Mouse (Mus musculus): Measurements from ENCODE around the gene Scgb1c1. TPM values are rescaled to one million over a fixed set of nuclear protein-coding genes. Genes with fewer than 3 reads are reported as not detected.

Gene Scgb1c1
- polyA plus RNA-seq, 1 experiment from 2014 or later: not detected

DNA sequence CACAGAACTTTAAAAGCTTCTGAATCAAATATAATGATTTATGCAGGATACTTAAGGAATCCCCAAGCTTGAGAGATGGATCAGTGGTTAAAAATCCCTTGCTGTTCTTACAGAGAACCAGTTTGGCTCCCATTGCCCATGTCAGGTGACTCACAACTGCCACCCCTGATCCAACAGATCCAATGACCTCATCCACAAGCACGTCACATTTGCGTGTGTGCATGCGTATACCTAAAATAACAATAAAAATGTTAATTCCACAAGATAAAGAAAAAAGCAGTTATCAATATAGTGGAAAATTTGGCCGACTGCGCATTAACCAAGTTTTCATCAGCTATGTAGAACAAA, 24.1 kb upstream of the Scgb1c1 start:
- 48% methylated on average over 5 of the region's 5 CpGs for WGBS
- Histone ChIP-seq H3K9me3 (ENCODE audit: control insufficient read depth, low read length) (no peaks in the 10 kb centered on the region), H3K36me3 (ENCODE audit: control insufficient read depth, insufficient read depth, low read length) (no peaks in the 10 kb centered on the region), H3K9ac (ENCODE audit: low read length) (peak overlapping the region; percentile 71), H3K4me3 (ENCODE audit: low read depth, low read length) (peak overlapping the region; percentile 49), H3K27ac (ENCODE audit: low read depth, low read length) (no peak overlapping the region), H3K4me1 (ENCODE audit: control insufficient read depth, insufficient read depth, low read length) (no peaks in the 10 kb centered on the region), H3K4me2 (peak overlapping the region; percentile 59), H3K27me3 (ENCODE audit: control insufficient read depth, insufficient read depth, low read length) (no peaks in the 10 kb centered on the region)
- DNase-seq (ENCODE audit: low spot score, missing footprints) (no peak), ATAC-seq (ENCODE audit: low FRiP score) (peak; percentile 41; the same call in 1 of the 2 replicates)

DNA sequence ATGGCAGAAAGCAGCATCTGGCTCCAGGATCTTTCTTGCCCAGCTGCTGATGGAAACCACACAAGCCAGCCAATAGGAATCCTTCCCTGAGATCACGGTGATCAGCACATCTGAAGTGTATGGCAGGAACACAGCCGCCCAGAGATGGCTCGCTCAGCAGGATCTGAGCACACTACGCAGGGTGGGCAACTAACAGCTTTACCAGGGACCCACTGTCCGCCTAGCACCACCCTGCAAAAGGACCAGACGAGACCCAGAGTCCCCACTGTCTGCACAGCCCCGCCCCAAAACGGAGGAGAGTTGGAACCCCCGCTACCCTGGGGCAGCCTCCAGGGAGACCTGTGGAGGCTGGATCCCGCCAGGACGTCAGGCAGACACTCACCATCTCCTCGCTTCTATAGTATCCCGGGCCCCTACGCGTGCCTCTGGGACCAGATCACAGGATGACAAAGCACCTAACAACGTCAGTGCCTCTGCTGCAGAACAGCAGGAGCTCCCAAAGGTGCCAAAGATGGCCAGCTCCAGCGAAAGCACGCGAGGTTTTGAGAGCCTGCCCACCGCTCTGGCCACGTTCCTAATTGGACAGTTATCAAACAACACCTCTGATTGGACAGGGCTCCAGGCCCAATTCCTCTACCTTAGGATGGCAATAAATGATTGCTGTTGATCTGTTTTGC, 23.6 kb upstream of the Scgb1c1 start, which contains the start of gene Zfp941:
Gene Zfp941 (minus strand): TSS at position 526 of the 677 bp plus-strand sequence.
- ATAC-seq (ENCODE audit: low FRiP score) (peak; percentile 89), DNase-seq (ENCODE audit: low spot score, missing footprints) (peak; percentile 96)
- H3K27ac ChIP-seq (ENCODE audit: low read depth, low read length): no peak within 1 kb of the TSS

DNA sequence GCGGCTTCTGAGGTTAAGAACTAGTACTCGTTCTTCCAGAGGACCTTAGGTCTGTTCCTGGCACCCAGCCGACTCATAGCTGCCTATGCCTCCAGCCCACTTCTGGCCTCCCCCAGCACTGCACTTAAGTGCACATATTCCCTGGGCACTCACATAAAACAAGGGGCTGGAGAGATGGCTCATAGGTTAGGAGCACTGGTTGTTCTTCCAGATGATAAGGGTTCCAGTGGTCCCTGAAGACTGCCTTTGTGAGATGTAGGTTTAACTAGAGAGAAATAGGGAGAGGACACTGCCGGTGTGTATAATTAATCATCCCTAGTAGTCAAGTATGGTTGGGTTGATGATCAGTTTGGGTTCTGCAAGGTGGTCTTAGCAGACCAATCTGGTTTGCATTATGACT, 22.6 kb upstream of the Scgb1c1 start:
- peak; percentile 77 for DNase-seq (ENCODE audit: low spot score, missing footprints)
- WGBS: 93% methylated on average over 4 of the region's 4 CpGs
- no peaks in the 10 kb centered on the region for H3K27me3 ChIP-seq (ENCODE audit: control insufficient read depth, insufficient read depth, low read length)
- no peak overlapping the region for H3K27ac ChIP-seq (ENCODE audit: low read depth, low read length)
- H3K4me2 ChIP-seq: no peak overlapping the region
- H3K4me3 ChIP-seq (ENCODE audit: low read depth, low read length): no peak overlapping the region
- H3K4me1 ChIP-seq (ENCODE audit: control insufficient read depth, insufficient read depth, low read length): no peaks in the 10 kb centered on the region
- H3K36me3 ChIP-seq (ENCODE audit: control insufficient read depth, insufficient read depth, low read length): no peaks in the 10 kb centered on the region
- H3K9me3 ChIP-seq (ENCODE audit: control insufficient read depth, low read length): no peaks in the 10 kb centered on the region
- ATAC-seq (ENCODE audit: low FRiP score): no peak
- no peak overlapping the region for H3K9ac ChIP-seq (ENCODE audit: low read length)

More for the DNA sequence above, 23.6 kb upstream of the Scgb1c1 start, which contains the start of gene Zfp941:
- H3K36me3 ChIP-seq (ENCODE audit: control insufficient read depth, insufficient read depth, low read length): no peaks in the 10 kb centered on the region
- H3K4me1 ChIP-seq (ENCODE audit: control insufficient read depth, insufficient read depth, low read length): no peaks in the 10 kb centered on the region
- no peaks in the 10 kb centered on the region for H3K27me3 ChIP-seq (ENCODE audit: control insufficient read depth, insufficient read depth, low read length)
- no peaks in the 10 kb centered on the region for H3K9me3 ChIP-seq (ENCODE audit: control insufficient read depth, low read length)
- peak within 1 kb of the TSS; percentile 59 for H3K4me2 ChIP-seq
- H3K9ac ChIP-seq (ENCODE audit: low read length): peak within 1 kb of the TSS; percentile 71
- WGBS: 2% methylated on average over 21 of the region's 21 CpGs
- H3K4me3 ChIP-seq (ENCODE audit: low read depth, low read length): peak within 1 kb of the TSS; percentile 49

DNA sequence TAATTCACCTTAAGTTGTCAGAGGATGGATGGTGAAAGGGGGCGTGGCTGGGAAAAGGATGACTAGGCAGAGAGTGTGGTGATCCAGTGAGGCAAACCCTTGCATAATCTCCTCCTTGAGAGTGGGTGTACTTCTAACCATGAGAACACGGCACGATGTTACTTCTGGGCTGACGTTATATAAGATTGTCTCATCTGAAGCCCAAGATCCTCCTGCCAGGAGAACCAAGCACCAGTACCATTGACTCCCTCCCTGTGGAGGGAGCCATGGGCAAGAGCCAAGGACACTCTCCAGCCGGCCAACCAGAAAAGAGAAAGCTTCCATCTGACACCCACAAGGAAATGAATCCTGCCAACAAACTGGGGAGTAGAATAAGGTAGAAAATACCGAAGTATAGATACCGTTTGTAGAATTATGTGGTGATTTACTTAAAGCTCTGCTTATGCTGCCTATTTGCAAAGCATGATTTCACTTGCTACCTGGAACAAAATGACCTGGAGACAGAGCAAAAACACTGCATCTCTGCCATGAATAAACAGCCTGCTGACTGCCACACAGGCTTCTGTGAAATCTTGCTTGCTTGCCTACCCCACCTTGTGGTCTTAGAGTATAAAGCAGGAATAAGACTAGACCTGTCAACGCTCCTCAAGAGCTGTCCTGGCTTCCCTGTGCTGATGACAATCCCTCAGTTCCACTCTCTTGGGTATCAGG, 17.0 kb upstream of the Scgb1c1 start:
- Histone ChIP-seq H3K4me1 (ENCODE audit: control insufficient read depth, insufficient read depth, low read length) (no peaks in the 10 kb centered on the region), H3K4me2 (no peak overlapping the region), H3K9ac (ENCODE audit: low read length) (no peak overlapping the region), H3K27me3 (ENCODE audit: control insufficient read depth, insufficient read depth, low read length) (no peaks in the 10 kb centered on the region), H3K9me3 (ENCODE audit: control insufficient read depth, low read length) (no peaks in the 10 kb centered on the region), H3K27ac (ENCODE audit: low read depth, low read length) (no peak overlapping the region), H3K4me3 (ENCODE audit: low read depth, low read length) (no peak overlapping the region), H3K36me3 (ENCODE audit: control insufficient read depth, insufficient read depth, low read length) (no peaks in the 10 kb centered on the region)
- ATAC-seq (ENCODE audit: low FRiP score): no peak
- WGBS: 40% methylated on average over 8 of the region's 8 CpGs
- DNase-seq (ENCODE audit: low spot score, missing footprints): peak; percentile 80

DNA sequence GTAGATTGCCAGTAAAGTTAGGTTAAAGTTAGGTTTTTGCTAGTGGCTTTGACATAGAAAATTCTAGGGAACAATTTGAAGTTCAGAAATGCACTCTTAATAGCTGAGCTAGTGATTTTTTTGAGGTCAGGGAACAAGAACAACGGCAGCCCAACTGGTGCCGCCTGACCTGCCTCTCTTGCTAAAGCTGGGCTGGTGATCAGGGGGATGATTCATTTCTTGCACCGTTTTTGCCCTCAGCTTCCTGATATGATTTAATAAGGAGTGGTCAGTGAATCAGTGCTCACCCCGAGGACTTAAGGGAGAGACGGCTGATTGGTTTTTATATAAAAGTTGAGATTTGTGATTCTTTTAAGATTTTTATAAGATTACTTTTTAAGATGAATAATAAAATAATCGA, 13.9 kb upstream of the Scgb1c1 start:
- DNase-seq (ENCODE audit: low spot score, missing footprints) (peak; percentile 8), ATAC-seq (ENCODE audit: low FRiP score) (no peak)
- Histone ChIP-seq H3K27me3 (ENCODE audit: control insufficient read depth, insufficient read depth, low read length) (no peaks in the 10 kb centered on the region), H3K4me2 (no peak overlapping the region), H3K4me1 (ENCODE audit: control insufficient read depth, insufficient read depth, low read length) (no peaks in the 10 kb centered on the region), H3K4me3 (ENCODE audit: low read depth, low read length) (no peak overlapping the region), H3K9me3 (ENCODE audit: control insufficient read depth, low read length) (no peaks in the 10 kb centered on the region), H3K27ac (ENCODE audit: low read depth, low read length) (no peak overlapping the region), H3K36me3 (ENCODE audit: control insufficient read depth, insufficient read depth, low read length) (no peaks in the 10 kb centered on the region), H3K9ac (ENCODE audit: low read length) (no peak overlapping the region)
- WGBS: 74% methylated on average over 6 of the region's 6 CpGs

DNA sequence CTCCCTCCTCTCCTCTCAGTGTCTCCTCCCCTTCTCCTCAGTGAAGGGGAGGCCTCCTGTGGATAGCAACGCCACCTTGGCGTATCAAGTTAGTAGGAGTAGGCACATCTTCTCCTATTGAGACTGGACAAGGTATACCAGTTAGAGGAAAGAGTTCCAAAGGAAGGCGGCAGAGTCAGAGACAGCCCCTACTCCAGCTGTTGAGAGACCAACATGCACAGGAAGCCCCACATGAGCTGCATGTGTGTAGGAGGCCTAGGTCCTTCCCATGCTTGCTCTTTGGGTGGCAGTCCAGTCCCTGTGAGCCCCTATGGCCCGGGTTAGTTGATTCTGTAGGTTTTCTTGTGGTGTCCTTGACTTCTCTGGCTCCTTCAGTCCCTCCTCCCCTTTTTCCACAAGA, 12.0 kb upstream of the Scgb1c1 start:
- no peak overlapping the region for H3K4me3 ChIP-seq (ENCODE audit: low read depth, low read length)
- H3K9me3 ChIP-seq (ENCODE audit: control insufficient read depth, low read length): no peaks in the 10 kb centered on the region
- H3K4me2 ChIP-seq: no peak overlapping the region
- WGBS: 74% methylated on average over 4 of the region's 4 CpGs
- no peak overlapping the region for H3K9ac ChIP-seq (ENCODE audit: low read length)
- DNase-seq (ENCODE audit: low spot score, missing footprints) (peak; percentile 47), ATAC-seq (ENCODE audit: low FRiP score) (no peak)
- H3K27ac ChIP-seq (ENCODE audit: low read depth, low read length): no peak overlapping the region
- no peaks in the 10 kb centered on the region for H3K27me3 ChIP-seq (ENCODE audit: control insufficient read depth, insufficient read depth, low read length)
- no peaks in the 10 kb centered on the region for H3K4me1 ChIP-seq (ENCODE audit: control insufficient read depth, insufficient read depth, low read length)
- no peaks in the 10 kb centered on the region for H3K36me3 ChIP-seq (ENCODE audit: control insufficient read depth, insufficient read depth, low read length)

DNA sequence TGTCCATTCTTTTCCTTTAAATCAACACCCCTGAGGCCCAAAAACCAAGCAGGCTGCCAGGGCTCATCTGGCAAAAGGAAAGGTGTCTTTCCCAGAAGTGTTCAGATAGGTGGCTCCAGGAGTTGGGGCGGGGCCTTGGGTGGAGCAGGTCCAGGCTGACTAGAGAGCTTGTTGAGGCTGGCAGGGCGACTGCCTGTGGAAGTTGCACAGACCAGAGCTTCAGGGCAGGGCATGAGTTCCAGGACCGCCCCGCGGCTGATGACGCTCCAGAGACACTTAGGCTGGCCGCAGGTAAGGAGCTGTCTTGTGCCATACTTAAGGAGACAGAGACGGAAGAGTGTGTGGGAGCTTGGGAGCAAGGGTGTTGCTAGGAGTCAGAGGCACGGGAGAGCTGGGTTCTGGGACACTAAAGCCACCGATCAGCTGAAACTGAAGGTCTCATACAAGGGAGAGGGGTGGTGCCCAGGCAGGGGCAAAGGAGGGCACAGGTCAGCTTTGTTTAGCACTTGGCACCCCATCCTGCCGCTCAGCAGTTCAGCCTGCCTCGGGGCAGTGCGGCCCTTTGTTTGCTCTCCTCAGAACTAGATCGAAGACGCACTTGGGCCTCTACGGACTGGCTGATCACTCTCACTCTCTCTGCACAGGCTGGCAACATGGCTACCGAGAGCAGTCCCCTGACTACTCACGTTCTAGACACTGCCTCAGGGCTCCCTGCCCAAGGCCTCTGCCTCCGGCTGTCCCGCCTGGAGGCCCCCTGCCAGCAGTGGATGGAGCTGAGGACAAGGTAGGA, 10.2 kb upstream of the Scgb1c1 start, which contains the start of gene Urah:
Gene Urah (plus strand): TSS at position 51 of the 790 bp plus-strand sequence.
- Histone ChIP-seq H3K9ac (ENCODE audit: low read length) (no peak within 1 kb of the TSS), H3K36me3 (ENCODE audit: control insufficient read depth, insufficient read depth, low read length) (no peaks in the 10 kb centered on the region), H3K4me2 (no peak within 1 kb of the TSS), H3K27me3 (ENCODE audit: control insufficient read depth, insufficient read depth, low read length) (no peaks in the 10 kb centered on the region), H3K4me1 (ENCODE audit: control insufficient read depth, insufficient read depth, low read length) (no peaks in the 10 kb centered on the region), H3K4me3 (ENCODE audit: low read depth, low read length) (no peak within 1 kb of the TSS), H3K27ac (ENCODE audit: low read depth, low read length) (no peak within 1 kb of the TSS), H3K9me3 (ENCODE audit: control insufficient read depth, low read length) (no peaks in the 10 kb centered on the region)
- no peak for ATAC-seq (ENCODE audit: low FRiP score)
- no peak for DNase-seq (ENCODE audit: low spot score, missing footprints)
- 43% methylated on average over 20 of the region's 20 CpGs for WGBS

DNA sequence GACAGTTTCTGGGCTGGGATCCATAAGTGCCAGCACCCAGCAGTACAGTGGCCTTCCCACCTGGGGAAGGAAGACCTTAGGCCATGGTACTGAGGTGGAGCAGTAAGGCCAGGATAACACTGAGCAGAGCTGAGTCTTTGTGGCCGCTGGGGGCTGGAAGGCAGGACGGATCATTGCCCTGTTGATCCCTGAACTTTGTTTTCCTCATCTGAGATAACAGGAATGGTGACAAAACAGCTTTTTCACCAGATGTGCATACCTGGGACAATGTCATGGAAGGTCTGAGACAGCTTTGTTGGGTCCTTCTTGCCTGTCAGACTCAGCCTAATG, 9.6 kb upstream of the Scgb1c1 start:
- 73% methylated on average over 2 of the region's 2 CpGs for WGBS
- no peaks in the 10 kb centered on the region for H3K4me1 ChIP-seq (ENCODE audit: control insufficient read depth, insufficient read depth, low read length)
- H3K9me3 ChIP-seq (ENCODE audit: control insufficient read depth, low read length): no peaks in the 10 kb centered on the region
- no peak overlapping the region for H3K9ac ChIP-seq (ENCODE audit: low read length)
- H3K27me3 ChIP-seq (ENCODE audit: control insufficient read depth, insufficient read depth, low read length): no peaks in the 10 kb centered on the region
- DNase-seq (ENCODE audit: low spot score, missing footprints) (no peak), ATAC-seq (ENCODE audit: low FRiP score) (no peak)
- H3K36me3 ChIP-seq (ENCODE audit: control insufficient read depth, insufficient read depth, low read length): no peaks in the 10 kb centered on the region
- no peak overlapping the region for H3K27ac ChIP-seq (ENCODE audit: low read depth, low read length)
- H3K4me3 ChIP-seq (ENCODE audit: low read depth, low read length): no peak overlapping the region
- H3K4me2 ChIP-seq: no peak overlapping the region

All from midbrain, embryonic 11.5 days (tissue).